Mouse (Mus musculus): ENCODE data around the gene Neurog2.

Neurog2 gene

GRCm38 (mm10) chr3:127633080-127634032, at the start of gene Neurog2:
Gene Neurog2 (plus strand): TSS chr3:127633135.
- DNase-seq (ENCODE audit: low spot score) = peak; percentile 36

GRCm38 (mm10) chr3:127597136-127597535, 35.8 kb upstream of the Neurog2 start:
- no peak for DNase-seq (ENCODE audit: low spot score)

GRCm38 (mm10) chr3:127608109-127608508, 24.8 kb upstream of the Neurog2 start:
- DNase-seq (ENCODE audit: low spot score) = no peak

- peak; percentile 79 for DNase-seq (ENCODE audit: low spot score)
Measured at GRCm38 (mm10) chr3:127625296-127625695, 7.6 kb upstream of the Neurog2 start.

- DNase-seq (ENCODE audit: low spot score) = no peak
Measured at GRCm38 (mm10) chr3:127625701-127626399, 7.1 kb upstream of the Neurog2 start.

GRCm38 (mm10) chr3:127626524-127626923, 6.4 kb upstream of the Neurog2 start:
- no peak for DNase-seq (ENCODE audit: low spot score)

GRCm38 (mm10) chr3:127627151-127627955, 5.6 kb upstream of the Neurog2 start:
- DNase-seq (ENCODE audit: low spot score) = no peak

- no peak for DNase-seq (ENCODE audit: low spot score)
Measured at GRCm38 (mm10) chr3:127627956-127628310, 5.0 kb upstream of the Neurog2 start.

GRCm38 (mm10) chr3:127628311-127629184, 4.4 kb upstream of the Neurog2 start:
- DNase-seq (ENCODE audit: low spot score) = no peak

GRCm38 (mm10) chr3:127630190-127630589, 2.7 kb upstream of the Neurog2 start:
- no peak for DNase-seq (ENCODE audit: low spot score)

- no peak for DNase-seq (ENCODE audit: low spot score)
Measured at GRCm38 (mm10) chr3:127630735-127631372, 2.1 kb upstream of the Neurog2 start.

- DNase-seq (ENCODE audit: low spot score) = no peak
Measured at GRCm38 (mm10) chr3:127631582-127631981, 1.4 kb upstream of the Neurog2 start.

GRCm38 (mm10) chr3:127632531-127632930, 404 bp upstream of the Neurog2 start:
- DNase-seq (ENCODE audit: low spot score) = no peak

- DNase-seq (ENCODE audit: low spot score) = peak; percentile 69
Measured at GRCm38 (mm10) chr3:127634101-127634983, 1.4 kb downstream of the Neurog2 start.

GRCm38 (mm10) chr3:127634984-127635349, 2.0 kb downstream of the Neurog2 start:
- no peak for DNase-seq (ENCODE audit: low spot score)

GRCm38 (mm10) chr3:127639875-127640761, 7.2 kb downstream of the Neurog2 start:
- DNase-seq (ENCODE audit: low spot score) = peak; percentile 42

- DNase-seq (ENCODE audit: low spot score) = no peak
Measured at GRCm38 (mm10) chr3:127640762-127641700, 8.1 kb downstream of the Neurog2 start.

- DNase-seq (ENCODE audit: low spot score) = no peak
Measured at GRCm38 (mm10) chr3:127642211-127642610, 9.3 kb downstream of the Neurog2 start.
